Mouse (Mus musculus) embryonic fibroblast, embryonic 13.5 days (primary cell): Measurements from ENCODE around the gene Il19.

Experiments used
- CTCF ChIP-seq: IDR thresholded peaks from 2 replicates; pipeline ENCODE4 v1.5.1; 2011; ENCODE audit warnings: mild to moderate bottlenecking, control low read depth, low read length, moderate library complexity, borderline replicate concordance; ENCODE audit not compliant: insufficient read depth
- POLR2A ChIP-seq: IDR thresholded peaks from 2 replicates; pipeline ENCODE4 v1.6.1; 2011; ENCODE audit warnings: low read depth, mild to moderate bottlenecking, control low read depth, low read length, moderate library complexity

GRCm38 (mm10) chr1:130979455-130979854 lies 39.5 kb upstream of the Il19 start:
- TF ChIP-seq CTCF (no peak), POLR2A (no peak)
